Comparison of ENCODE assay signal across 18 mouse cellular contexts in the genomic region with DNA sequence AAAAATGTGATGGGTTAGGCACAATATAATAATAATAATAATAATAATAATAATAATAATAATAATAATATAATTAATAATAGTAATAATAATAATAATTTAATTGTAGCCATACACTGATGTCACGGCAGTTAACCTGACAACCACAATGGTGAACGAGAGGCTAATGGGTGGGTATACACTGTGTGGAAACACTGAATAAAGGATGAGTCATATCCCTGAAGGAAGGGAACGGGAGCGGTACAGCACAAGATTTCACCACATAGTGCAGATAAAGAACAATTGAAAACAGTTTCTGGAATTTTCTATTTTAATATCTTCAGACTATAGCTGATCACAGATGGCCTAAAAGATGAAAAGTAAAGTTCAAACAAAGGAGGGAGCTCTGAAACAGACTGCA.
"Had no signal": no experiment of that assay in that cellular context is flagged by ENCODE, and none has a peak within 500 bp of the region (broad histone marks: within the 10 kb centered on the region; RNA-seq: fewer than 3 reads in every experiment).

No protein-coding gene starts in this region.

- ATAC-seq: liver, postnatal 0 days; midbrain, embryonic 16.5 days had no signal

- H3K4me1 ChIP-seq: liver, embryonic 15.5 days; midbrain, embryonic 10.5 days; midbrain, embryonic 12.5 days; neural tube, embryonic 12.5 days had no signal

- H3K27me3 ChIP-seq: liver, embryonic 15.5 days; midbrain, embryonic 12.5 days; neural tube, embryonic 12.5 days had no signal

- H3K27ac ChIP-seq: liver, embryonic 15.5 days; midbrain, embryonic 10.5 days; midbrain, embryonic 12.5 days; neural tube, embryonic 12.5 days had no signal

- H3K9ac ChIP-seq: liver, embryonic 15.5 days; liver, postnatal 0 days; lung, embryonic 14.5 days; midbrain, embryonic 12.5 days; neural tube, embryonic 12.5 days had no signal

- DNase-seq: liver, postnatal 0 days; lung, embryonic 14.5 days; lung, postnatal 10 days; lung, postnatal 4 days; midbrain, embryonic 14.5 days; retina, postnatal 1 day; right cerebral cortex, adult 18-20 months; right cerebral cortex, postnatal 25 days; right cerebral cortex, postnatal 4 days; spleen, adult 18-20 months; thymus, adult 2 months; thymus, postnatal 25 days; thymus, postnatal 4 days had no signal

- H3K36me3 ChIP-seq: liver, embryonic 15.5 days; midbrain, embryonic 10.5 days; midbrain, embryonic 12.5 days; neural tube, embryonic 12.5 days had no signal

- H3K4me3 ChIP-seq: liver, embryonic 15.5 days; midbrain, embryonic 10.5 days; midbrain, embryonic 12.5 days; neural tube, embryonic 12.5 days had no signal

- H3K9me3 ChIP-seq: liver, embryonic 15.5 days; midbrain, embryonic 10.5 days; midbrain, embryonic 12.5 days; neural tube, embryonic 12.5 days had no signal

- H3K4me2 ChIP-seq: liver, embryonic 15.5 days; lung, embryonic 14.5 days; midbrain, embryonic 12.5 days; neural tube, embryonic 12.5 days had no signal
